Mouse (Mus musculus) A20 (cell line): ENCODE measurements around the gene Nsun2.
"Not testable (repeated sequence)": the region's sequence is repeated elsewhere in the genome, so short reads cannot be mapped to it uniquely, and the experiment has no call there.

ENCODE experiments used
- DNase-seq: peaks from one replicate; pipeline ENCODE4 v3.0.0-alpha.2; 2011; ENCODE audit warnings: low read depth, low spot score

Gene Nsun2

GRCm38 (mm10) chr13:69553024-69553423 is 19.5 kb downstream of the Nsun2 start:
- peak; percentile 55 for DNase-seq

- no peak for DNase-seq
These were observed 20.7 kb downstream of the Nsun2 start for GRCm38 (mm10) chr13:69554255-69554654.

- no peak for DNase-seq
These were observed 21.5 kb downstream of the Nsun2 start for GRCm38 (mm10) chr13:69555045-69555444.

GRCm38 (mm10) chr13:69555957-69556482 is 22.5 kb downstream of the Nsun2 start:
- DNase-seq, result no peak

GRCm38 (mm10) chr13:69556728-69557127 is 23.2 kb downstream of the Nsun2 start:
- DNase-seq, result no peak

- no peak for DNase-seq
These were observed 24.6 kb downstream of the Nsun2 start for GRCm38 (mm10) chr13:69558098-69558660.

GRCm38 (mm10) chr13:69559291-69559961 is 25.9 kb downstream of the Nsun2 start:
- DNase-seq, result peak; percentile 47

GRCm38 (mm10) chr13:69562004-69562403 is 28.5 kb downstream of the Nsun2 start:
- DNase-seq, result no peak

- no peak for DNase-seq
These were observed 29.4 kb downstream of the Nsun2 start for GRCm38 (mm10) chr13:69562654-69563574.

GRCm38 (mm10) chr13:69563905-69564304 is 30.4 kb downstream of the Nsun2 start:
- DNase-seq, result no peak

- DNase-seq, result no peak
These were observed 31.0 kb downstream of the Nsun2 start for GRCm38 (mm10) chr13:69564573-69564972.

GRCm38 (mm10) chr13:69565401-69565800 is 31.9 kb downstream of the Nsun2 start:
- not testable (repeated sequence) for DNase-seq

GRCm38 (mm10) chr13:69569201-69569600 is 35.7 kb downstream of the Nsun2 start:
- peak; percentile 19 for DNase-seq

GRCm38 (mm10) chr13:69572594-69572993 is 39.0 kb downstream of the Nsun2 start:
- no peak for DNase-seq

GRCm38 (mm10) chr13:69576676-69577075 is 43.1 kb downstream of the Nsun2 start:
- DNase-seq, result no peak

- no peak for DNase-seq
These were observed 43.8 kb downstream of the Nsun2 start for GRCm38 (mm10) chr13:69577181-69577834.

- DNase-seq, result no peak
These were observed 48.9 kb downstream of the Nsun2 start for GRCm38 (mm10) chr13:69582411-69582810.

GRCm38 (mm10) chr13:69583591-69583990 is 50.0 kb downstream of the Nsun2 start:
- no peak for DNase-seq

GRCm38 (mm10) chr13:69585828-69586227 is 52.3 kb downstream of the Nsun2 start:
- DNase-seq, result no peak

- no peak for DNase-seq
These were observed 52.8 kb downstream of the Nsun2 start for GRCm38 (mm10) chr13:69586337-69586736.

- DNase-seq, result no peak
These were observed 54.3 kb downstream of the Nsun2 start for GRCm38 (mm10) chr13:69587849-69588248.

- DNase-seq, result no peak
These were observed 54.7 kb downstream of the Nsun2 start for GRCm38 (mm10) chr13:69588263-69588662.
